Mouse (Mus musculus) cortical plate, adult 2 months (tissue): Measurements from ENCODE around the gene Afg1l.

Experiments
- CTCF ChIP-seq: fragments of 200-500 bp; IDR thresholded peaks from 2 replicates; pipeline ENCODE4 v1.5.1; 2011; ENCODE audit warnings: mild to moderate bottlenecking, control low read depth, low read length; ENCODE audit not compliant: insufficient read depth; ENCODE audit errors: extremely low read depth
- POLR2A ChIP-seq: fragments of 200-500 bp; IDR thresholded peaks from 2 replicates; pipeline ENCODE4 v1.6.1; 2011; ENCODE audit warnings: mild to moderate bottlenecking, low read length, control low read depth; ENCODE audit not compliant: insufficient read depth; ENCODE audit errors: extremely low read depth

DNA sequence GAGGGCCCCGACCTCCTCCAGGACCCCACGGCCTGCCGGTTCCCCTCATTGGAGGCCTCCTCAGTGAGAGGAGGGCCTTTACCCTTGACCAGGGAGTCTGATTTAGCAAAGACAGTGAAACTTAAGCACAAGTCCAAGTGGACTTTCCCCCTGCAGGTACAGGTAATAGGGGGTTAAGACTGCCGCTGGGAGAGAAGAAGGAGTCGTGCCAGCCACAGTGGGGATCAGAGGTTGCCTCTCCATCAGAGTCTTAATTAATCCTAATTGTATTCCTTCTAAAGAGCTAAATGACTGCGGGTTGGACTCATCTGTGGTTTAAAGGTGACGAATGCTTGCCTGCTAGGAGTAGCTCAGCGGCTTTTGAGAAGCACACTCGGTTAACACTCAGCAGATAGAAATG is 139.9 kb downstream of the Afg1l start:
- TF ChIP-seq CTCF: no peak
- no peak for TF ChIP-seq POLR2A
